Mouse (Mus musculus): ENCODE measurements around the gene Olfr1367. TPM values are rescaled to one million over a fixed set of nuclear protein-coding genes. Genes with fewer than 3 reads are reported as not detected.
A peak's percentile ranks its signal among the peaks of the same experiment; 100 is the strongest.

Olfr1367 gene
- not detected for total RNA-seq (2021)
- long read RNA-seq, experiment 1, result 0 reads
- long read RNA-seq, experiment 2, result 0 reads

GRCm38 (mm10) chr13:21346610-21347009 is at the start of gene Olfr1367:
TSS of gene Olfr1367 (plus strand) at chr13:21346910.
- DNase-seq, result no peak

GRCm38 (mm10) chr13:21298557-21298956 is 48.2 kb upstream of the Olfr1367 start:
- no peak for DNase-seq

DNA sequence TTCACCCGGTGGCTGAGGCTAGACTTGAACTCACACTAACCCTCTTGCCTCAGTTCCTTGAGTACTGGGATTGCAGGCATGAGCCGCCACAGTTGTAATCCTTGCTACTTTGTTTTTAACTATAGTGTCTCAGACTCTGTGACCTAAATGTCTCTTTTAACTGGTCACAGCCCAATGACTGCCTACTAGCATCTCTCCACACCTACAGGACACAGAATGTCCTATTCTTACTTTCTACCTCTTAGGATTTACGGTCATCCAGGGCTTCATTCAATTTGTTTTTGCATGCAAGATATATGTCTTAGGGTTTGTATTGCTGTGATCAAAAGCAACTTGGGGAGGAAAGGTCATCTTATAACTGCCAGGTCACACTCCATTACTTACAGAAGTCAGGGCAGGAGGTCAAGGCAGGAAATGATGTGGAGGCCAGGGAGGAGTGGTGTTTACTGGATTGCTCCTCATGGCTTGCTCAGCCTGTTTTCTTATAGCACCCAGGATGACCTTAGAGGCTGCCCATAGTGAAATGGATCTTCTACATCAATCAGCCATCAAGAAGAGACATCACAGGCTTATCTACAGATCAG is 42.1 kb upstream of the Olfr1367 start:
- DNase-seq, result no peak

- no peak for DNase-seq
Observed at GRCm38 (mm10) chr13:21309788-21310187, 36.9 kb upstream of the Olfr1367 start.

DNA sequence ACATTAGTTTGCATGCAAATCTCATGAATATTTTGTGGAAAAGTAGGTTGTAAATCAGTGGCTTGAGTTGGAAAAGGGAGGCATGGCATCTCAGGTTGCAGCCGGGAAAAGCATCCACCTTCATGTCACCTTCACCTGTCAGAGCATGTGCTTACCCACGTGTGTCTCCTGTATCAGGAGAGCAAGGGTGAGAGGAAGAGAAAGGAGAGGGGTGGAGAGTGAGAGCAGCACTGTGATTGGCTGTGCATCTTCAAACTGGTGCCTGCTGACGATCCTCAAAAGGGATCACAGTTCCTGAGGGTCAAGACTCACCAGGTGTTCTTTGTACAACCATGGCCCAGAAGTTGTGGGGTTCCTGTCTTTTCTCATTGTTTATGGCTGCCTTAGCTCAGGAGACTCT is 34.8 kb upstream of the Olfr1367 start, which contains the start of gene Gpx6:
TSS of gene Gpx6 (plus strand) at position 200 of the 400 bp plus-strand sequence.
- DNase-seq, result no peak

DNA sequence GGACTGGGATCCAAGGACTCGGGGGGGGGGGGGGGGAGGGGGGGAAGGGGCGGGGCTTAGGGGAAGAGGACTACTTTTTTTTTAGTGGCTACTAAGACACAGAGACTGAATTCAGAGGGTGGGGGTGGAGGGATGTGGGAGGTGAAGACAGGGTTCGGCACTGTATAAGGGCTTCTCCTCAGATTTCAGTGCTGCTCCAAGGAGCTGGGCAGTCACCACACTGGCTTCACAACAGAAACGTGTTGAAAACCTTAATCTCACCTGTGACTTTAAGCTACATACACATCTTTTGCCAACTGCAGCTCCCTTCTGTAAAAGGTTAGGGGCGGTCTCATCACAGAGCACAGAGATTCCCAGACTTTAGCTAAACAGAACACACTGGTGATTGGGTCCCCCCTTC is 33.9 kb upstream of the Olfr1367 start:
- DNase-seq, result no peak

GRCm38 (mm10) chr13:21313903-21314302 is 32.8 kb upstream of the Olfr1367 start:
- DNase-seq, result no peak

GRCm38 (mm10) chr13:21320262-21320661 is 26.4 kb upstream of the Olfr1367 start:
- no peak for DNase-seq

DNA sequence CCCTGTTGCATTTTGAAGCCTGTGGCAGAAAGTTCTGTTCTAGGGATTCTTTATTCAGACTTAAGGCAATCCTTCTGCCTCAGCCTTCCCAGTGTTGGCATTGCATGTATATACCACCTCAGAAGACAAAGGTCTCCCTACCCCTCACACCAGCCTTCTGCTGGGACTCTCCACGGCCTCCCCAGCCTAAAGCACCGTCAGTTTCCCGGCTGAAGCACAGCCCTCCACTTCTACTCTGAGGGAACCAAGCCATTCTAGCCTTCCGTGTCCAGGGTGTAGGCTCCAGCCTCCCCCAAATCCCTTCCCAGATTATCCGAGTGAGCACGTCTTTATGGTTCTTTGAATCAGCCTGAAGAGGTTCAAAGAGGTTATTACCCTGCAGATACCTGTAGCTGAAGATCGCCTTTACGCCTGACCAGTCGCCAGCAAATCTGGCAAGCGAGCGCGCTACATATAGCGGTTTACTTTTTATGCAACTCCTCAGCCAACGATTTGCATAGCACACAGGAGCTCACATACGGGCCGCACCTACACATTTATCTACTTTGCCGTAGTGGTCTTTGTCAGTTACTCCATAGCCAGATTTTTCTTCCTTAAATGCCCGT is 24.7 kb upstream of the Olfr1367 start:
- no peak for DNase-seq

DNA sequence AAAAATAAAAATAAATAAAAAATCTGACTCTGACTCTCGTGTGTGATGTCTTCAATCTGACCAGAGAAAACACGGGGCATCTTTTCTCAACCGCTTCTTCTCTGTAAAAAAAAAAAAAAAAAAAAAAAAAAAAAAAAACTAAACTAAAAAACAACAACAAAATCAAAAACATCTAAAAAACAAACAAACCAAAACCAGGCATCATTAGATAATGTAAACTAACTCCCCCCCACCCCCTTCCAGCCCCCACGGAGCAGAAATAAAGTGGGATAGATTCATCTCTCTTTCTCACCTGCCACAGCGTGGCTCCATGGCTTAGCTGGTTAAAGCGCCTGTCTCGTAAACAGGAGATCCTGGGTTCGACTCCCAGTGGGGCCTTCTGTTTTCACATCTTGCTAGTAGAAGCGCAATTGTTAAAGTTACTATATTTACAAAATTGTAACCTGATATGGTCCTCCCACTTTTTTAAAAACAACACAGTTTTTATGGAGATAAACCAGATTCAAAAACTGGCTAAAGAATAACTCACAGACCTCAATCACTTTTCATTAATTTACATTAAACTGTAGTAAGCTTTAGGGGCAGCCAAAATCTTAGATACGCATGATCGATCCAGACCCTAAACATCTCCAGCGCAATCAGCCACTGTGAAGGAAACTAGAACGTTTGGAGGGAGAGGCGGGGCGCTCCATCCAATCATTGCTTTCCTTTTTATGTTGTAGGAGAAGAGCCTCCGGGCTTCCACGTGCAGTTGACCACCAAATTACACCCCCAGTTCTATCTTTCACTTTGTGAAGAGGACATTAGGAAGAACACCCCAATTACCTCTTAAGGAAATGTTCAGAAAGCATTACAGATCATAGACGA is 24.0 kb upstream of the Olfr1367 start:
- no peak for DNase-seq

DNA sequence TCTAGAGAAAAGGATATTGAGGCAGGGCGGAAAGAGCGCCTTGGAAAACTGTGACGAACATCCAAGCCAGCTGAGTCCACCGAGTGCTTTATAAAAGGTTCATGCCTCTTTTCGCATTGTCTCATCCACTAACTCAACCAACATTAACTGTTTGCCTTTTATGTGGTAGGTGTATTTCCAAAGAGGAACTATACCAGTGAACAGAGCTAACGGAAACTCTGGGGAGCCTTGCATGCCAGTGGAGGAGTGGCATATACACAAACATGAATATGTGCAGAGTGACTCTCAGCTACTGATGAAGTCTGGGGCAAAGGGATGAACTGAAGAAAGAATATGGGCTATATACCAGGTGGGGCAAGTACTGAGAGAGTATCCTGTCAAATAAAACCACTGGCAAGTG is 23.3 kb upstream of the Olfr1367 start:
- DNase-seq, result no peak

DNA sequence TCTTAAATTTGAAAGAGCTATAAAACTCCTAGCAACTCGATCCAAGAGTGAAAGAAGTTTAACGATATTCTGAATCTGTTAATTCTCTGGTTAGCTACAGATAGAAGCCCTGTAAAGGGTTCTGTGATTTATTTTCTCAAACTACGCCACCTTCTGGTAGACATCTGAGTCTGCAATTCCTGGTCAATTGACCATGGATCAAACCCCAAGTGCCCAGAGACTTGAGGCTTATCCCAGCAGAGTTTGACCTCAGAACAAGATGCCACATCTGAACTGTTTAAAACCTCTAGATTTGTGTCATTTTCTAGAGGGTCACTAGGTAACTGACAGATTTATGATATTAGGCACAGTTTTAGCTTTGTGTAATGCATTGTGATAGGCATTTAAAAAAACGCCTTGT is 20.5 kb upstream of the Olfr1367 start:
- peak in 1 of 2 experiments; percentile 7 for DNase-seq

DNA sequence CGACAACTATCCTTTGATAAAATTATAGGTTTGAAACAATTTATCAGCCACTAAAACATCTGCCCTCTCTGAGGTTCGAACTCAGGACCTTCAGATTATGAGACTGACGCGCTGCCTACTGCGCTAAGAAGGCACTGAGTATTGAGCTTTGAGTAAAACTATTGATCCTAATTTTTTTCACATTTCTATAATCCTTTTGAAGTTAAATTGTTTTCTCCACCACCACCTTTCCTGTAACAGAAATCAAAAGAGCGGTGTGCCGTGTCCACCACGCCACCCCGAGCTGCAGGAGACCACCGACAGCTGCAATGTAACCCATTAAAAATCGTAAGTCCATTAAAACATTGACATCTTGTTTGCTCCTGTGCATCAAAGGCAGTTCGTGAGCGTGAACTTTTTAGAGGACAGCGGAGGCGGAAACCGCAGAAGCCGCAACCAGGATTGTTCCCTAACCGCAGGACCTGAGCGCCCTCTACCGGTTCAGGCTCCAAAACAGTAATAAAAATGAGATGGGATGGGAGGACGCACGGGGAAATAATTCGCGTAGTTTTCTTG is 20.0 kb upstream of the Olfr1367 start:
- DNase-seq, result peak; percentile 84 to 90

- no peak for DNase-seq
Observed at GRCm38 (mm10) chr13:21327424-21327823, 19.3 kb upstream of the Olfr1367 start.

- no peak for DNase-seq
Observed at GRCm38 (mm10) chr13:21350593-21350992, 3.9 kb downstream of the Olfr1367 start.

- peak; percentile 94 to 95 for DNase-seq
Observed at GRCm38 (mm10) chr13:21362621-21363248, 16.0 kb downstream of the Olfr1367 start, which contains the start of gene Zscan12. TSS of gene Zscan12 (plus strand) at chr13:21362820.

- peak in 1 of 2 experiments; percentile 22 for DNase-seq
Observed at GRCm38 (mm10) chr13:21363719-21364118, 17.0 kb downstream of the Olfr1367 start.

GRCm38 (mm10) chr13:21366635-21367034 is 19.9 kb downstream of the Olfr1367 start:
- no peak for DNase-seq

GRCm38 (mm10) chr13:21372700-21373099 is 26.0 kb downstream of the Olfr1367 start:
- no peak for DNase-seq

DNA sequence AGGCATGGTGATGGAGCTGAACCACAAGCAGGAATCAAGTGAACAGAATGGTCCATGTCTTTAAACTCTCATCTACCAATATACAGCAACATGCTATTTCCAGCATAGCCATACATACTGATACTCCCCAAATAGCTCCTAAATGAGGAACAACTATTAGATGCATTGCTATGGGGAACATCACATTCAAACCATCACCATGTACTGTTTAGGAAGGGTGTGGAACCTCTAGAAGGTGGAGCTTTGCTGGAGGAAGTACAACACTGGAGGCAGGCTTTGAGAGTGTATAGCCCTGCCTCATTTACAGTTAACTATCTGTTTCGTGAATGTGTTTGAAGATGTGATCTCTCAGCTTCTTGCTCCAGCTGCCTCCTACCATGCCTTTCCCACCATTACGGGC is 31.1 kb downstream of the Olfr1367 start:
- no peak for DNase-seq

DNA sequence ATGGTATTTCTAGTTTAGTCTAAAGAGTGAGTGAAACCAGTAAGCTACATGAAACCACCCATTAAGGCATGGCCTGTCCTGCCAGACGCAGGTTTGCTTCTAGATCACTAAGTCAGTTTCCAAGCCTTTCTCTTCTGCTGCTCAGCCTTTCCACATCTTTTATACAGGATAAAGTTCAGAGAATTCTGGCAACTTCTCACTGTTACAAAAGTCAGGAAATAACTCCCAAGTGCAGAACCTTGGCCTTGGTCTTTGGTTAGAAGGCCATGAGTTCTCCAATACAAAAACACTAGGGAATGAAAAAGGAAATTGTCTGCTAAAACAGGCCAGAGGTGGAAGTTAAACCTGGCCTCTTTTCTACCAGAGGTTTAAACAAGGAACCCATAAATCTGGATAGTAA is 48.5 kb downstream of the Olfr1367 start:
- no peak for DNase-seq

GRCm38 (mm10) chr13:21395623-21396022 is 48.9 kb downstream of the Olfr1367 start:
- DNase-seq, result no peak
